Mouse (Mus musculus) megakaryocyte, adult 5-6 weeks (primary cell): ENCODE results near the gene Gm20696. TPM values are rescaled to one million over a fixed set of nuclear protein-coding genes. Genes with fewer than 3 reads are reported as not detected.

Experiments used
- ATAC-seq: 2 replicates; pipeline ENCODE4 v1.8.0; 2016; ENCODE audit warnings: mild to moderate bottlenecking, inconsistent platforms; ENCODE audit not compliant: poor library complexity, severe bottlenecking
- total RNA-seq, 2 experiments: library from RNA; stranded (forward) in 1 of 2; stranded (reverse) in 1 of 2; fragments of 153-499, 151-499 nt in 1 of 2; fragments of 221-1000, 200-1000 nt in 1 of 2; gene quantifications; 2 replicates each; pipeline versions ENCODE4 v1.2.3 to v1.2.4; 2015 to 2017

Gene Gm20696
- total RNA-seq, 2 experiments from 2014 or later, result 4.4 to 9.6 TPM

DNA sequence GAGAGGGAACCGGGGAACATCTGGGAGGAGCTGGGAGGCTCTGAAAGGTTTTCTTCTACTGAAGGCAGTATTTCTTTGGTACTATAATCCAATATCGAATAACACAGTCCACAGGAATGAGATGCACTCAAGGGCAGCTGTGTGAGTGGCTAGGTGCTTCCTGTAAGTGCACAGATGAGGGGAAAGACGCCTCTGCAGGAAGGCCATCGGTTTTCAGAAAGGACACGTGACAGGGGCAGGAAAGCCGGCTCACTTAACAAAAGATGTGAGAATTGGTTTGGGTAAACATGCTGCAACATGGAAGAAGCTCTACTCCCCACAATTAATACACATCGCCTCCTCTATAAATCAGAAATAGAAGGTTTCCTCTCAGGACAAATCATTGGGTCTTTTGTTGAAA lies 40.8 kb downstream of the Gm20696 start:
- ATAC-seq, result 0 out of 2 replicates have a peak, but pooled peaks have one; percentile 33

GRCm38 (mm10) chr6:99625306-99625705 lies 41.3 kb downstream of the Gm20696 start:
- peak; percentile 46; the same call in 1 of the 2 replicates for ATAC-seq

- ATAC-seq, result no peak
These were observed 42.1 kb downstream of the Gm20696 start for GRCm38 (mm10) chr6:99624542-99624941.

DNA sequence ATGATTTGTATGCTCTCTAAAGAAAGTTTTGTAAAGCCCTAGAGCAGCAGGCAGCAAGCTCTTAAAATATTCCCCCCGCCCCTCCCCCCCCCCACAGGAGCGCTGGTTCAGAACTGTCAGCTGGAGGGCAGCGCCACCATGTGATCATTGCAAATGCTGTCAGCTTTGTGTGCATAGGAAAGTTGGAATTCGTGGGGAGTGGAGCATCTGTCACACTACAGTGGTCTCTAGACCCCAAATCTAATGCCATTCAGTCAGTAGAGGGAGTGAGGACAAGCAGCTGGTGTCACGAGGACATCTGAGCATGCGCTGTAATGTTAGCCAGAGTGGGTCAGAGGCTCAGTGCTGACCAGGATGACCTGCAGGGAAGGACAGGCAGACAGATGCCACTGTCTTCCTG lies 43.0 kb downstream of the Gm20696 start:
- ATAC-seq, result no peak

- ATAC-seq, result no peak
These were observed 45.4 kb downstream of the Gm20696 start for GRCm38 (mm10) chr6:99621167-99621566.

GRCm38 (mm10) chr6:99620471-99620870 lies 46.1 kb downstream of the Gm20696 start:
- ATAC-seq, result peak; percentile 56; the same call in 1 of the 2 replicates

- peak; percentile 51 for ATAC-seq
These were observed 46.6 kb downstream of the Gm20696 start for GRCm38 (mm10) chr6:99619964-99620363.

- ATAC-seq, result peak; percentile 68
These were observed 47.1 kb downstream of the Gm20696 start for GRCm38 (mm10) chr6:99619466-99619865.

- ATAC-seq, result no peak
These were observed 48.7 kb downstream of the Gm20696 start for GRCm38 (mm10) chr6:99617867-99618266.

DNA sequence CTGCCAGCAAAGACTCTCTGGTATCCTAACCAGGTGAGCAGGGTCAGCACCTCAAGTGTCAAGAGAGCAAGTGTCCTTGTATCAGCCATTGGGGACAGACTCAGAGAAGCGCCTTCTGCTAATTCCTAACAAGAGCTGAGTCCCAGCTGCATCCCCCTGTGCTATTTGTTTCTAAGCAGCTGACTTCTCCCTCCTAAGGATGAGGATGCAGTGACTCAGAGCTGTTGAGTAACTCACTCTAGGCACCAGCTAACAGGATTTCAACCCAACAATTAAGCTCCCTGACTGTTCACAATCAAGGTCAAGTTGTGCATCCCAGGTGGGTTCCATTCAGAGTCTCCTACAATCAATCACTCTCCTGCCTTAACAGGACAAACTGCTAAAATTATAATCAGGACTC lies 49.2 kb downstream of the Gm20696 start:
- no peak; the same call in 1 of the 2 replicates for ATAC-seq

DNA sequence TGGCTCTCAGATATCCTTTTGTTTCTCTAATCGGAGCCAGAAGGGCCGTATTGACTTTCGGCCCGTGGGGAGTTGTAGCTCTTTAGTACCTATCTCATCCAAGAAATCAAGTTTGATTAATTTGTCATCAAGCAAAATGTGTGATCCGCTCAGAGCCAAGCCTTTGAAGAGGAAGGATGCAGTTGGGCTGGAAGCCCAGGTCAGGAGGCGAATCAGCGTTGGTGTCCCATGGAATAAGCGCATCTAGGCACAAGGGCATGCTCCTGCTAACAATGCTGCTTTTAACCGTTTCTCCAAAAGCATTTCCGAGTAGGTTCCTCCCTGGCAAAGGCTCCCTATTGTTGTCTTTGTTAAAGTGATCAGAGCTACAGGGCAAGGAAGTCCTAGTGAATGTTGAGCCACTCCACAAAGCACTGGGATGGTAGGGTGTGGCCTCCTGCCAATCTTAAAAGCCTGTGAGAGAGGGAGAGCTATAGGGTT lies 51.3 kb downstream of the Gm20696 start:
- no peak for ATAC-seq

GRCm38 (mm10) chr6:99614566-99615271 lies 51.9 kb downstream of the Gm20696 start:
- ATAC-seq, result no peak

GRCm38 (mm10) chr6:99611866-99612265 lies 54.7 kb downstream of the Gm20696 start:
- no peak for ATAC-seq

DNA sequence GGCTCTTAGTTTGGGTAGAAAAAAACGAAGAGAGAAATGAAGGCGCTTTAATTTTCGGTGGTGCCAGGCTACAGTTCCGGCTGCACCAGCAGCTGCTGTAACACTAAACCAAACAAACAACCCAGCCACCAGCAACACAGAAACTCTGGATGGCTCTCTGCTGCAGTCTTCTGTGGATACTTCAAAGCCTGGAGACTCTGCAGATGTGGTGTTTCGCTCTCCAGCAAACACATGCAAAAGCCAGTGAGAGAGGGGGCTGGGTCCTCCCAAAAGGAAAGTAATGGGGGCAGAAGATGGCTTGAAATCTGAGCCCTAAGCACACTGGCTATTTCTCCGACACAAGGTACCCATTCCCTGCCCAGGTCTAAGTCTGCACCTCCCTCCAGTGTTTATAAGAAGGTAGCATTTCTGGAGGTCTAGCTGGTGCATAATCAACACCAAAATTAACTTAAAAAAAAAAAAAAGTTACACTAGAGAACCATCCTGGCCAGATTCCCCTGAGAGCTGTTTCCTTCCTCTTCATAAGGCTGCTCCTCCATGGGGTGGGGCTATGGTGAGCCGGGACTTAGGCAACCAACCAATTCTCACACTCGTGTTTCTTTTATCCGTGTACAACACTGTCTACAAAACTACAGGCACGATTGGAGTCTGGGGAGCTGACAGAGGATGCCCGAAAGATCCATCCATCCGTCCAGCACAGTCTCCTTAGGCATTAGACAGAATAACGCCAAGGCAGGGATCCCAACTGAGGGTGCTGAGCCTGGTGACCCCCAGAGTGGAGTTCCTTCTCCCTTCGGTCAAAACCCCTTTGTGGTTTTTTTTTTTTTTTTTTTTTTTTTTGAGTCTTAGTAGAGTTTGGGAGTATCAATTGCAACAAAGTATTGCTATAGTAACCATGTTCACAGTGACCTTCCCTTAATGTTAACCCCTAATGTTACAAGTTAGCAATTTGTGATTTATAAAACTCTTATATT lies 55.9 kb downstream of the Gm20696 start:
- peak; percentile 80 for ATAC-seq

DNA sequence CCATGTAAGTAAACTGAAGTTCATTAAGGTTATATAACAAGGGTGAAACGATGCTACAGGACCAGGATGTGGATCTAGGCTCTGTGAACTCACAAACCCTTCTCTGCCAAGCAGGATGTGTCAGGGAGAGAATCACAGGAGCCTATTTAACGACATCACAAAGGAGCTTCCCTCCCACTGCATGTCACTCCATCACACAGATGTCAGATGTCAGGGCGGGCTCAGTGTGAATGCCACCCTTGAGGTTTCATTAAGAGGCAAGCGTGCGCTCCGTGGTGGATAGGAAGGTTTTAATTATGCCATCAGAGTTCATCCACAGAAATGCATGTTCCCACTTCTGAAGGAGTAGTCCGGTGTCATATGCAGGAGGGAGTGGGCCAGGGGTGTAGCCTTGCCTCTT lies 60.5 kb downstream of the Gm20696 start:
- no peak for ATAC-seq

DNA sequence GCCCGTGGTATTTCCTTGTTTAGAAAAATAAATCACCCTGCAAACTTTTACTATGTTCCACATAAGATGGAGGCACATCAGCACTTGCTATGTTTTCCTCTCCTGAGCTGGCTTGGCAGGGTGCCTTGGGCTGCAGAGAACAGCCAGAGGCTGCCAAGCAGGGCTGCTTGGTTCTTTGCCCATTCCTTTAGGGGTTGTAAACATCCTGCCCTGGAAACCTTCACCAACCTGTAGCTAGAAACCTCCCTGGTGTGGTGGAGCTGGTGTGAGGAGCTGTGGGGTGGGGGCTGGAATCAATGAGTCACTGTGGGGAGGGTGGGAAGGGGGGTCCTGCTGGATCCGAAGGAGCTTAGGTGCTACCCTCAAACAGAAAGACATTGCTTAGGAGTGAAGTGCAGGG lies 61.8 kb downstream of the Gm20696 start:
- ATAC-seq, result no peak

GRCm38 (mm10) chr6:99602434-99602833 lies 64.2 kb downstream of the Gm20696 start:
- no peak for ATAC-seq

DNA sequence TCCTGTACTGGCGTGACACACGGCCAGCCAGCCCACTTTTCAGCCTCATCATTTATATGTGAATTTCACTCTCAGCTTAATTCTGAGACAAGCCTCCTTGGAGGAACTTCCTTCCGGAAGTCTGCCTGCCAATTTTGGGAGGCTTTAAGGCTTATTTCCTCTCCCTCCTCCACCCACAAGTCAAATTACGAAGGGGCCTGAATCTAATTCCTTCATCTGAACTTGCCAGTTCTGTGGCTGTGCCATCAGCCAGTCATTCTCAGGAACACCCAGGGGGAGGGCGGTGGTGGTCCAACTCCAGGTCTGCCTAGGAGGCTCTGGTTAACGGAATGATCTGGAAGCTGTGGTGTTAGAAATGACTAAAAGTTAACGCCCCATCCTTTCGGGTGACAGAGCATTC lies 65.7 kb downstream of the Gm20696 start:
- 0 out of 2 replicates have a peak, but pooled peaks have one; percentile 3 for ATAC-seq

- ATAC-seq, result peak; percentile 70
These were observed 66.3 kb downstream of the Gm20696 start for GRCm38 (mm10) chr6:99600168-99600793.

GRCm38 (mm10) chr6:99599651-99600050 lies 66.9 kb downstream of the Gm20696 start:
- no peak for ATAC-seq

- ATAC-seq, result no peak
These were observed 67.4 kb downstream of the Gm20696 start for GRCm38 (mm10) chr6:99599229-99599628.
